Mouse (Mus musculus) embryonic facial prominence, embryonic 15.5 days (tissue): ENCODE data around the gene CN725425. TPM values are rescaled to one million over a fixed set of nuclear protein-coding genes. Genes with fewer than 3 reads are reported as not detected.

Source experiments
- ATAC-seq: fragments of 200-750 bp; cut with Nextera tagmentation; 2 replicates; pipeline ENCODE4 v1.8.0; 2017; ENCODE audit warnings: low read depth, moderate TSS enrichment; ENCODE audit not compliant: insufficient number of reproducible peaks, low FRiP score, low TSS enrichment
- H3K27ac ChIP-seq: fragments of 300-500 bp; sonication (generic); replicated peaks from 2 replicates; pipeline ENCODE4 v1.5.1; 2015; ENCODE audit warnings: mild to moderate bottlenecking, inconsistent platforms
- H3K27me3 ChIP-seq: fragments of 300-500 bp; sonication (generic); 2 replicates; pipeline ENCODE4 v1.6.1; 2015; ENCODE audit warnings: inconsistent platforms
- H3K36me3 ChIP-seq: fragments of 300-500 bp; sonication (generic); 2 replicates; pipeline ENCODE4 v1.6.1; 2015; ENCODE audit warnings: mild to moderate bottlenecking, inconsistent platforms
- H3K4me1 ChIP-seq: fragments of 300-500 bp; sonication (generic); 2 replicates; pipeline ENCODE4 v1.6.1; 2015; ENCODE audit warnings: inconsistent platforms
- H3K4me2 ChIP-seq: fragments of 300-500 bp; sonication (generic); replicated peaks from 2 replicates; pipeline ENCODE4 v1.6.1; 2015; ENCODE audit warnings: mild to moderate bottlenecking, inconsistent platforms
- H3K4me3 ChIP-seq: fragments of 300-500 bp; sonication (generic); replicated peaks from 2 replicates; pipeline ENCODE4 v1.5.1; 2015; ENCODE audit warnings: mild to moderate bottlenecking, inconsistent platforms
- H3K9ac ChIP-seq: fragments of 300-500 bp; sonication (generic); 2 replicates; pipeline ENCODE4 v1.6.1; 2015; ENCODE audit warnings: inconsistent platforms
- H3K9me3 ChIP-seq: fragments of 300-500 bp; sonication (generic); replicated peaks from 2 replicates; pipeline ENCODE4 v1.6.1; 2016; ENCODE audit warnings: inconsistent platforms
- WGBS: fragments of 180-500 bp; shearing (Covaris S2); methylation state at CpG from one replicate; pipeline ENCODE4 v1.1.7; 2015; 5-methylcytosine and 5-hydroxymethylcytosine counted together
- polyA plus RNA-seq: library from polyadenylated mRNA; unstranded; fragments of >200 nt; fragmentation: Nextera tagmentation; extraction: Ambion mirVana; gene quantifications from 2 replicates; pipeline ENCODE4 v1.2.1, GENCODE M21; 2015

Gene CN725425
- not detected in 2 replicates for polyA plus RNA-seq

GRCm38 (mm10) chr15:91199256-91199905 lies at the start of gene CN725425:
CN725425 (plus strand) TSS chr15:91199494.
- no peak for ATAC-seq
- Histone ChIP-seq H3K4me3 (no peak within 1 kb of the TSS), H3K27ac (no peak within 1 kb of the TSS), H3K27me3 (no peaks in the 10 kb centered on the region), H3K4me1 (no peaks in the 10 kb centered on the region), H3K4me2 (no peak within 1 kb of the TSS), H3K9me3 (no peaks in the 10 kb centered on the region), H3K9ac (no peak within 1 kb of the TSS), H3K36me3 (no peaks in the 10 kb centered on the region)
- 91% methylated on average over 30 of the region's 30 CpGs for WGBS

DNA sequence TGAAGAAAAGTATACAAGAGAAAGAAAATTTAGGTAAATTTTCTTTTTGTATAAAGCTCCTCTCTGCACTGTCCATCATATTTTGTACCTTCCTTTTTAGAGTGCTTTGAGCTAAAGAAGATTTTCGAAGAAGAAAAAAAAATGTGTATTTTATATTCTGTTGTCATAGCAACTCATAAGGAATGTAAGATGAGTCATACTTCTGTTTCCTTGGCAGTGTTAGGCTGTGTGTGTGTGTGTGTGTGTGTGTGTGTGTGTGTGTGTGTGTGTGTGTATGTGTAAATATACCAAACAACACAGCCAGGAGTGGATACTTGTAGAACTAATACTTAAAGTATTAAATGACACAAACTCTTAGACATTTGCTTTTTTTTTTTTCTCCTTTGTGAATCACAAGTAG lies 46.7 kb upstream of the CN725425 start:
- 18% methylated on average over 1 of the region's 1 CpGs for WGBS
- no peaks in the 10 kb centered on the region for H3K9me3 ChIP-seq

DNA sequence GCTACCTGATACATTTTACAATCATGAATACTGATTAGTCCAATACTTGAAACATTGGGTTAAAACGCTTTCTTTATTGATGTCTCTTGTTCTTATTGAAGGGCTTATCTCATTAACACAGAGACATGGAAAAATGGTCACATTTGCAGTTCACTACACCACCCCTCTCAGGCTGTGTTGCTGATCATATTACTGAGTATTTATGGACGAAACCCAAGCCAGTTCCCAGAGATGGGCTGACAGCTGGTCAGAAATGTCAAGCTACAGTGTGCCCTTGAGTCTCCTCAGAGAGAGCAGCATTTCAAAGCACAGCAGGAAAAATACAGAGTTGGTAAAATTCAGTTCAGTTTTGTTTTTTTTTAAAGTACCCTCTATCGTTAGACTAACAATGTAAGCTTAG lies 46.0 kb upstream of the CN725425 start:
- no peaks in the 10 kb centered on the region for H3K36me3 ChIP-seq
- H3K9ac ChIP-seq = no peak overlapping the region
- no peak overlapping the region for H3K4me3 ChIP-seq
- H3K4me1 ChIP-seq = no peaks in the 10 kb centered on the region
- no peak for ATAC-seq
- H3K27ac ChIP-seq = no peak overlapping the region
- no peak overlapping the region for H3K4me2 ChIP-seq
- H3K9me3 ChIP-seq = no peaks in the 10 kb centered on the region
- no peaks in the 10 kb centered on the region for H3K27me3 ChIP-seq
- 67% methylated on average over 3 of the region's 3 CpGs for WGBS

More for the DNA sequence above, 46.7 kb upstream of the CN725425 start:
- no peak overlapping the region for H3K4me3 ChIP-seq
- H3K4me2 ChIP-seq = no peak overlapping the region
- H3K4me1 ChIP-seq = no peaks in the 10 kb centered on the region
- no peaks in the 10 kb centered on the region for H3K27me3 ChIP-seq
- no peak overlapping the region for H3K27ac ChIP-seq
- no peak overlapping the region for H3K9ac ChIP-seq
- no peak for ATAC-seq
- H3K36me3 ChIP-seq = no peaks in the 10 kb centered on the region

GRCm38 (mm10) chr15:91161153-91161552 lies 38.1 kb upstream of the CN725425 start:
- H3K9ac ChIP-seq = no peak overlapping the region
- no peak overlapping the region for H3K27ac ChIP-seq
- H3K4me2 ChIP-seq = no peak overlapping the region
- H3K27me3 ChIP-seq = no peaks in the 10 kb centered on the region
- H3K9me3 ChIP-seq = no peaks in the 10 kb centered on the region
- H3K4me1 ChIP-seq = no peaks in the 10 kb centered on the region
- H3K4me3 ChIP-seq = no peak overlapping the region
- ATAC-seq = no peak
- WGBS = 89% methylated on average over 5 of the region's 5 CpGs
- no peaks in the 10 kb centered on the region for H3K36me3 ChIP-seq

- no peaks in the 10 kb centered on the region for H3K9me3 ChIP-seq
- no peaks in the 10 kb centered on the region for H3K4me1 ChIP-seq
- H3K27me3 ChIP-seq = no peaks in the 10 kb centered on the region
- no peak overlapping the region for H3K9ac ChIP-seq
- H3K4me2 ChIP-seq = no peak overlapping the region
- H3K36me3 ChIP-seq = no peaks in the 10 kb centered on the region
- 81% methylated on average over 2 of the region's 2 CpGs for whole genome bisulfite sequencing
- no peak overlapping the region for H3K27ac ChIP-seq
- ATAC-seq = no peak
- no peak overlapping the region for H3K4me3 ChIP-seq
These were observed 35.8 kb upstream of the CN725425 start for GRCm38 (mm10) chr15:91163454-91163853.

DNA sequence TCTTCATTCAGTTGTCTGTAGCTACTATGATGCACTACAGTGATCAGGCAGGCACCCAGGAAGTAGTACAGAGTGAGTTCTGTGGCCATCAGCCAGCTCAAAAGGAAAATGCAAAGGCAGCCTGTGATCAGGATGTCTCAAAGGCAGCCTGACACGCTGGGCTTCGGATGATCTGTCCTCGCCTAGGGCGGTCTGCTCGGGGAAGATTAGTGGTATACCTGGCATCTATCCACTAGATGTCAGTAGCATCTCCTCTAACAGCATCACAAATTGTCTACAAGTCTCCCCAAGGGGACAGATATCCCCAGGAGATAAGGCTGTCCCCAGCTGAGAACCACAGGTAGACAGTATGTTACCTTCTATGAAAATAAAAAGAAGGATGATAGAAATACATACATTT lies 34.3 kb upstream of the CN725425 start:
- no peaks in the 10 kb centered on the region for H3K4me1 ChIP-seq
- ATAC-seq = no peak
- no peak overlapping the region for H3K4me3 ChIP-seq
- WGBS = 7% methylated on average over 5 of the region's 5 CpGs
- no peaks in the 10 kb centered on the region for H3K27me3 ChIP-seq
- H3K9me3 ChIP-seq = no peaks in the 10 kb centered on the region
- H3K4me2 ChIP-seq = no peak overlapping the region
- no peak overlapping the region for H3K27ac ChIP-seq
- H3K36me3 ChIP-seq = no peaks in the 10 kb centered on the region
- no peak overlapping the region for H3K9ac ChIP-seq

DNA sequence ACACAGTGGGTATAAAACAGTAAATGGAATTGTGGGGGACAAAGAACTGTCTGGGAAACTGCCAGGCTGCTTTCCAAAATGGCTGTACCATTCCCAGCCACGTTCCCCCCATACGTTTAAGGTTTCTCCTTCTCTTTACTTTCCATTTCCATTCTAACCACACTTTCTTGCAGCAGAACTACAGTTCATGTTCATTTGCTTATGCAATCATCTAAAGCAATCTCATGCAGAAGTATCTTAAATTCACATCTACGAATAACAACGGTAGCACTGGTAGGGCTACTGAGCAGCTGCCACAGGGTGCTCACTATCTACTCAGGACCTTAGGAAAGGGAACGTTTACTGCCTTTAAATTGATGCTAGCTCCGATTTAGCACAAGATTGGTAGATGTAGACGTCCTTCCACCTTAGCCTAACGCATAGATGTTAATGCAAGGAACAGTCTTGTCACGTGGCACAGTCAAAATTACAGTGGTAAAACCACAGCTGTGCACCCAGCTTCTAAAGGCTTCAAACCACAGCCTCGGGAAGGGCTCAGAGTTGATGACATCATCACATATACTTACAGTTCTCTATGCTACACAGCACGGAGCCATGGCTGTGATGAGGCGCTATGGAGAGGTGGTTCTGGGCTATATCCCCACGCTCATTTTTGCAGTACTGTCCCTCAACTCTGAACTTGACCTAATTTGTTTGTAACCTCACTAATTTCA lies 31.3 kb upstream of the CN725425 start:
- ATAC-seq = peak; percentile 80; the same call in 1 of the 2 replicates
- Histone ChIP-seq H3K36me3 (no peaks in the 10 kb centered on the region), H3K27me3 (no peaks in the 10 kb centered on the region), H3K27ac (no peak overlapping the region), H3K9ac (no peak overlapping the region), H3K4me3 (no peak overlapping the region), H3K9me3 (no peaks in the 10 kb centered on the region), H3K4me2 (no peak overlapping the region), H3K4me1 (peaks cover 6% of the 10 kb centered on the region; the same call in 1 of the 2 replicates)
- WGBS = 80% methylated on average over 13 of the region's 13 CpGs

GRCm38 (mm10) chr15:91170602-91171328 lies 28.5 kb upstream of the CN725425 start:
- 51% methylated on average over 9 of the region's 9 CpGs for WGBS
- Histone ChIP-seq H3K9ac (no peak overlapping the region), H3K4me3 (no peak overlapping the region), H3K27ac (no peak overlapping the region), H3K4me1 (peaks cover 6% of the 10 kb centered on the region; the same call in 1 of the 2 replicates), H3K9me3 (no peaks in the 10 kb centered on the region), H3K27me3 (no peaks in the 10 kb centered on the region), H3K36me3 (no peaks in the 10 kb centered on the region), H3K4me2 (no peak overlapping the region)
- ATAC-seq = no peak

GRCm38 (mm10) chr15:91171332-91171731 lies 28.0 kb upstream of the CN725425 start:
- Histone ChIP-seq H3K27ac (no peak overlapping the region), H3K27me3 (no peaks in the 10 kb centered on the region), H3K4me1 (peaks cover 6% of the 10 kb centered on the region; the same call in 1 of the 2 replicates), H3K36me3 (no peaks in the 10 kb centered on the region), H3K4me3 (no peak overlapping the region), H3K9me3 (no peaks in the 10 kb centered on the region), H3K9ac (no peak overlapping the region), H3K4me2 (no peak overlapping the region)
- WGBS = 47% methylated on average over 4 of the region's 4 CpGs
- no peak for ATAC-seq

- H3K9me3 ChIP-seq = no peaks in the 10 kb centered on the region
- H3K4me3 ChIP-seq = no peak overlapping the region
- no peaks in the 10 kb centered on the region for H3K36me3 ChIP-seq
- H3K9ac ChIP-seq = no peak overlapping the region
- no peaks in the 10 kb centered on the region for H3K27me3 ChIP-seq
- H3K4me1 ChIP-seq = peaks cover 6% of the 10 kb centered on the region; the same call in 1 of the 2 replicates
- no peak for ATAC-seq
- H3K27ac ChIP-seq = no peak overlapping the region; the same call in 1 of the 2 replicates
- no peak overlapping the region for H3K4me2 ChIP-seq
- 34% methylated on average over 4 of the region's 4 CpGs for WGBS
These were observed 27.1 kb upstream of the CN725425 start for GRCm38 (mm10) chr15:91172193-91172592.

GRCm38 (mm10) chr15:91178656-91179314 lies 20.5 kb upstream of the CN725425 start:
- WGBS = 64% methylated on average over 9 of the region's 9 CpGs
- Histone ChIP-seq H3K9me3 (no peaks in the 10 kb centered on the region), H3K4me1 (no peaks in the 10 kb centered on the region), H3K4me3 (no peak overlapping the region), H3K27ac (no peak overlapping the region), H3K4me2 (no peak overlapping the region), H3K27me3 (no peaks in the 10 kb centered on the region), H3K36me3 (no peaks in the 10 kb centered on the region), H3K9ac (no peak overlapping the region)
- ATAC-seq = no peak
